In the genomic region with DNA sequence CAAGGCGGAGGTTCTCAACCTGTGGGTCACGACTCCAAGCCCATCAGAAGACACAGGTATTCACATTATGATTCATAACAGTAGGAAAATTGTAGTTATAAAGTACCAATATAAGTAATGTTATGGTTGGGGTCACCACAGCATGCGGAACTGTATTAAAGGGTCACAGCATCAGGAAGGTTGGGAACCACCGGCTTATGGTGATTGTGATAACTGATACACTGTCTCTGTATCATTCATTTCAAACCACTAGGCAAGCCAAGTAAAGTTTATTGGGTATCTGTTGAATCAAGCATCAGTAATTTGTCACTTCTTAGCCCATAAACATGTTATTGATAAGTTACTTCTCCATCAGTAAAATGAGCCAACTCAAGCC, we compare ENCODE assay signal across 1 mouse cellular context.
TF ChIP-seq lines count a peak whose summit lies in the region.

No protein-coding gene starts in this region.

TF ChIP-seq in CH12.LX, 34 proteins besides CTCF, POLR2A, EP300 and RAD21:
- TF ChIP-seq SMC3 (IDR thresholded peaks at IDR 0.05; ENCODE audit: low read depth, low read length) (no peak), ZMIZ1 (IDR thresholded peaks at IDR 0.05; ENCODE audit: low read depth, low read length) (no peak), MAX (IDR thresholded peaks at IDR 0.05; ENCODE audit: low read length) (no peak), E2F4 (IDR thresholded peaks at IDR 0.05; ENCODE audit: insufficient replicate concordance, low read depth, low read length) (no peak), BHLHE40 (IDR thresholded peaks at IDR 0.05; ENCODE audit: low read depth, low read length) (no peak), HCFC1 (IDR thresholded peaks at IDR 0.05; ENCODE audit: low read depth, low read length) (no peak), MYC (IDR thresholded peaks at IDR 0.05; ENCODE audit: low read depth, low read length) (no peak), CHD1 (IDR thresholded peaks at IDR 0.05; ENCODE audit: low read depth, low read length) (no peak), JUN (IDR thresholded peaks at IDR 0.05; ENCODE audit: insufficient read depth, low read depth, low read length) (no peak)
